In the genomic region with DNA sequence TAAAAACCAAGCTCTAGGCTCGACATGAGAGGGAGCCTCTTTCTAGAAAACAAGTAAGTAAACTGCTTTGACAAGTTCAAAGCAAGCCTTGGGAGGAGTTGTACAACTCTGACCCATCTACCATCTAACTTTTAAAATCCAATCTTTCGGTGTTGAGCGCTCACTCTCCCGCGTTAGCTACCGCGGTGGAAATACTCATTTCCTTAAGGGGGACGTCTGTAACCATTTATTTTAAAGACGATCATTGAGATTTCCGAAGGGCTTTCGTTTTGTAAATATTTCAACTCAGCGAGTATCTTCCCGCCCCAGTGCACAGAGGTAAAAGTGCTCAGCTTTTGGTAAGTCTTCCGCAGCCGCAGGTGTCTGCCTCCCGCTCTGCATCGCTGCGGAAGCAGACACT, we compare ENCODE assay signal across 13 mouse cellular contexts. TPM values are rescaled to one million over a fixed set of nuclear protein-coding genes. Genes with fewer than 3 reads are reported as not detected.
DNase-seq lines count a peak whose midpoint lies in the region; ATAC-seq and TF ChIP-seq lines count a peak whose summit lies in the region.
"Had no signal": no experiment of that assay in that cellular context is flagged by ENCODE, and none has a peak within 500 bp of the region (broad histone marks: within the 10 kb centered on the region; RNA-seq: fewer than 3 reads in every experiment).

No protein-coding gene starts in this region.

- H3K36me3 ChIP-seq in heart, postnatal 0 days (replicated peaks; ENCODE audit: control insufficient read depth, insufficient read depth, low read length), result no peaks in the 10 kb centered on the region
- no peaks in the 10 kb centered on the region for H3K36me3 ChIP-seq in embryonic facial prominence, embryonic 11.5 days (replicated peaks; ENCODE audit: control insufficient read depth, insufficient read depth, low read depth, low read length)
- no peaks in the 10 kb centered on the region for H3K36me3 ChIP-seq in hindbrain, embryonic 13.5 days

- peak overlapping the region; percentile 39; the same call in 1 of the 2 replicates for H3K4me2 ChIP-seq in heart, postnatal 0 days (ENCODE audit: low read depth, low read length)
- no peak overlapping the region for H3K4me2 ChIP-seq in embryonic facial prominence, embryonic 11.5 days (ENCODE audit: low read depth, low read length)
- peak overlapping the region; percentile 66 for H3K4me2 ChIP-seq in hindbrain, embryonic 13.5 days
- H3K4me2 ChIP-seq: liver, embryonic 11.5 days had no signal

- peak overlapping the region; percentile 53 for H3K4me3 ChIP-seq in heart, postnatal 0 days (ENCODE audit: low read depth, low read length)
- H3K4me3 ChIP-seq in embryonic facial prominence, embryonic 11.5 days (ENCODE audit: low read depth, low read length), result 0 out of 2 replicates have a peak overlapping the region, but pooled peaks have one; percentile 8
- peak overlapping the region; percentile 55 for H3K4me3 ChIP-seq in hindbrain, embryonic 13.5 days
- no peak overlapping the region for H3K4me3 ChIP-seq in left cerebral cortex, adult 2 months
- H3K4me3 ChIP-seq: myocyte had no signal

- WGBS in heart, postnatal 0 days, result 27% methylated on average over 18 of the region's 18 CpGs
- 21% methylated on average over 18 of the region's 18 CpGs for WGBS in embryonic facial prominence, embryonic 11.5 days
- WGBS in hindbrain, embryonic 13.5 days, result 18% methylated on average over 18 of the region's 18 CpGs

- intact Hi-C loops in heart, postnatal 14 days (cut with DNase I), result no loop called here
- intact Hi-C loops in left cerebral cortex, adult 2 months (cut with DNase I), result loop anchor here (10.0 kb wide), 1 partner anchor 346 kb away; no protein-coding TSS in a partner anchor

- no peak for ATAC-seq in heart, postnatal 0 days (ENCODE audit: insufficient read depth, low read depth)
- ATAC-seq in embryonic facial prominence, embryonic 11.5 days (replicated peaks; ENCODE audit: insufficient number of reproducible peaks, low FRiP score, low TSS enrichment, low read depth), result no peak
- no peak for ATAC-seq in hindbrain, embryonic 13.5 days (ENCODE audit: low FRiP score)
- ATAC-seq in monocyte, adult 5-6 weeks (replicated peaks; ENCODE audit: insufficient number of reproducible peaks, low FRiP score, low TSS enrichment, poor library complexity, severe bottlenecking), result no peak

- no peaks in the 10 kb centered on the region for H3K9me3 ChIP-seq in heart, postnatal 0 days (replicated peaks; ENCODE audit: control insufficient read depth, low read length)
- H3K9me3 ChIP-seq in embryonic facial prominence, embryonic 11.5 days (replicated peaks; ENCODE audit: control insufficient read depth, low read length), result no peaks in the 10 kb centered on the region
- no peaks in the 10 kb centered on the region for H3K9me3 ChIP-seq in hindbrain, embryonic 13.5 days

- H3K4me1 ChIP-seq in heart, postnatal 0 days (ENCODE audit: control insufficient read depth, insufficient read depth), result no peaks in the 10 kb centered on the region
- H3K4me1 ChIP-seq in embryonic facial prominence, embryonic 11.5 days (ENCODE audit: control insufficient read depth, insufficient read depth, low read length), result no peaks in the 10 kb centered on the region
- peaks cover 17% of the 10 kb centered on the region for H3K4me1 ChIP-seq in hindbrain, embryonic 13.5 days (replicated peaks)

- no peak for DNase-seq in heart, postnatal 0 days (ENCODE audit: low spot score)
- no peak for DNase-seq in heart, postnatal 14 days
- DNase-seq in embryonic facial prominence, embryonic 11.5 days (ENCODE audit: low spot score), result no peak
- peak; percentile 18 for DNase-seq in neural tube, embryonic 10.5 days (ENCODE audit: extremely low spot score, low spot score)
- no peak for DNase-seq in thymus, postnatal 36 days
- no peak for DNase-seq in left cerebral cortex, adult 2 months (ENCODE audit: extremely low spot score in 1 of 2, low spot score in 2 of 2)
- DNase-seq: adrenal gland, adult 8-10 months; kidney, postnatal 4 days had no signal

- H3K27ac ChIP-seq in heart, postnatal 0 days (ENCODE audit: low read depth), result no peak overlapping the region
- H3K27ac ChIP-seq in embryonic facial prominence, embryonic 11.5 days (replicated peaks; ENCODE audit: low read depth, low read length), result no peak overlapping the region
- no peak overlapping the region for H3K27ac ChIP-seq in hindbrain, embryonic 13.5 days
- no peak overlapping the region for H3K27ac ChIP-seq in left cerebral cortex, adult 2 months

- TF ChIP-seq CTCF in heart, postnatal 0 days (IDR thresholded peaks at IDR 0.05; ENCODE audit: low read depth), result no peak
- TF ChIP-seq CTCF in left cerebral cortex, adult 2 months (IDR thresholded peaks at IDR 0.05), result no peak

- no peak overlapping the region for H3K9ac ChIP-seq in heart, postnatal 0 days (replicated peaks; ENCODE audit: low read depth, low read length)
- H3K9ac ChIP-seq in embryonic facial prominence, embryonic 11.5 days (replicated peaks; ENCODE audit: low read length), result no peak overlapping the region
- H3K9ac ChIP-seq in hindbrain, embryonic 13.5 days, result no peak overlapping the region

- TF ChIP-seq EP300 in heart, postnatal 0 days (IDR thresholded peaks at IDR 0.05; ENCODE audit: low read depth), result no peak

- peaks cover 58% of the 10 kb centered on the region for H3K27me3 ChIP-seq in heart, postnatal 0 days (ENCODE audit: control insufficient read depth, insufficient read depth, low read length)
- peaks cover 16% of the 10 kb centered on the region for H3K27me3 ChIP-seq in embryonic facial prominence, embryonic 11.5 days (ENCODE audit: control insufficient read depth, insufficient read depth, low read length)
- H3K27me3 ChIP-seq in hindbrain, embryonic 13.5 days, result peaks cover 29% of the 10 kb centered on the region

RNA-seq across cellular contexts. Expression of gene Sox3, which starts 2.6 kb away (rescaled TPM):
- total RNA-seq in heart, postnatal 0 days (2014; rRNA removed; ENCODE audit: low replicate concordance), result not detected in 2 replicates
- polyA plus RNA-seq in heart, postnatal 0 days (2015; fragmentation: Nextera tagmentation; extraction: Ambion mirVana), result 0.05 and 0.07 TPM in 2 replicates
- total RNA-seq in heart, postnatal 14 days (2021), result not detected
- polyA plus RNA-seq in embryonic facial prominence, embryonic 11.5 days (2014; fragmentation: Nextera tagmentation; extraction: Ambion mirVana), result 1.4 and 3.5 TPM in 2 replicates
- polyA plus RNA-seq in hindbrain, embryonic 13.5 days (2015; fragmentation: Nextera tagmentation; extraction: Ambion mirVana), result 1.1 and 1.3 TPM in 2 replicates
- total RNA-seq in monocyte, adult 5-6 weeks (2017), result not detected in 3 replicates
- 1 to 10 TPM in 1 of 2 experiments, under 1 TPM in 1; 0.54 to 1.1 TPM for total RNA-seq in left cerebral cortex, adult 2 months (2021)
- total RNA-seq: adrenal gland, adult 8-10 months; gastrocnemius, adult 8-10 months had no signal
- polyA plus RNA-seq: liver, embryonic 11.5 days; myocyte had no signal
